Mouse (Mus musculus): ENCODE results near the gene Fgfr2.

DNA sequence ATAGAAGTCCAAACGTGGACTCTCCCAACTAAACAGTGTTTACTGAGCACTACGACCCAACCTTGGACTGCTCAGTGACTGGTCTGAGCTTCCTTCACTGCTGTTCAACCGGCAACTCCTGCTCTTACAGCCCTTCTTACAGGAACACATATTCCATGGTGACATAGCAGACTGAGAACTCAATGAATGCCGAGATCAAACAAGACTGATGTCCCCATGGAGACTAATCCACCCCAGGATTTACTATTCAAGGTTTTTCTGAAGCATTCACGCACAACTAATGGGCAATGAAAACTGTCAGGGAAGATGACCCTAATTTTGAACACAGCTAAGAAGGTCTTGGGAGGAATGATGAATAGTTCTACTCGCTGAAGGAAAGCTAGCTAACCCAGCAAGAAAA is 2650.5 kb downstream of the Fgfr2 start:
- no peak for TF ChIP-seq CTCF (IDR thresholded peaks at IDR 0.05; ENCODE audit: control insufficient read depth, insufficient read depth, insufficient replicate concordance, low read depth, low read length)
- no peak for TF ChIP-seq POLR2A (IDR thresholded peaks at IDR 0.05; ENCODE audit: control insufficient read depth, low read depth, low read length)
